Mouse (Mus musculus): ENCODE results near the gene Rsl1d1. TPM values are rescaled to one million over a fixed set of nuclear protein-coding genes. Genes with fewer than 3 reads are reported as not detected.

Rsl1d1 gene
- total and polyA plus RNA-seq, 3 experiments, result 177 to 697 (median 495) TPM

- Histone ChIP-seq H3K36me3 (replicated peaks in 1 of 2; ENCODE audit: control insufficient read depth in 1 of 2, insufficient read depth in 1 of 2, low read length in 1 of 2) (peaks cover 27 to 49% of the 10 kb centered on the region in 2 experiments), H3K4me3 (replicated peaks in 1 of 3; ENCODE audit: low read depth in 2 of 3, low read length in 2 of 3, poor library complexity in 1 of 3) (no peak overlapping the region), H3K79me2 (replicated peaks; ENCODE audit: control insufficient read depth, extremely low read depth, insufficient read depth, poor library complexity, severe bottlenecking) (no peaks in the 10 kb centered on the region), H3K4me2 (ENCODE audit: insufficient read depth, low read depth, poor library complexity, severe bottlenecking) (no peak overlapping the region), H3K27me3 (replicated peaks) (no peaks in the 10 kb centered on the region), H3K9ac (ENCODE audit: insufficient read depth, low read depth) (no peak overlapping the region), H3K4me1 (ENCODE audit: control insufficient read depth in 1 of 2, insufficient read depth in 2 of 2) (no peaks in the 10 kb centered on the region), H3K9me3 (replicated peaks; ENCODE audit: low read length) (no peaks in the 10 kb centered on the region), H3K27ac (ENCODE audit: insufficient read depth, low read depth) (no peak overlapping the region)
- no peak for DNase-seq (ENCODE audit: extremely low read depth)
- in situ Hi-C loops (cut with MboI; ENCODE audit: low pct_ligation_motif_present, low pct_unique_long_range_greater_than_20kb, low sequenced_read_pairs), result no loop called here
- TF ChIP-seq MAFK (IDR thresholded peaks at IDR 0.05; ENCODE audit: insufficient replicate concordance, low read length) (no peak), NELFE (IDR thresholded peaks at IDR 0.05; ENCODE audit: low read depth, low read length) (no peak), MEF2A (IDR thresholded peaks at IDR 0.05; ENCODE audit: borderline replicate concordance, low read depth, low read length) (no peak)
- dilution Hi-C loops (cut with MboI; ENCODE audit: extremely low pct_ligation_motif_present, extremely low pct_unique_long_range_greater_than_20kb, low sequenced_read_pairs), result no loop called here
Observed at GRCm38 (mm10) chr16:11190150-11190549, 13.0 kb downstream of the Rsl1d1 start.

GRCm38 (mm10) chr16:11177404-11177803 lies 25.7 kb downstream of the Rsl1d1 start:
- Histone ChIP-seq H3K4me1 (ENCODE audit: control insufficient read depth in 1 of 2, insufficient read depth in 2 of 2) (peaks cover 6 to 40% of the 10 kb centered on the region in 2 experiments; a peak in 3 of 4 replicates), H3K9me3 (replicated peaks; ENCODE audit: low read length) (peaks cover 9% of the 10 kb centered on the region), H3K27me3 (replicated peaks) (no peaks in the 10 kb centered on the region), H3K36me3 (replicated peaks in 1 of 2; ENCODE audit: control insufficient read depth in 1 of 2, insufficient read depth in 1 of 2, low read length in 1 of 2) (peaks cover 0 to 16% of the 10 kb centered on the region in 2 experiments), H3K4me3 (replicated peaks in 1 of 3; ENCODE audit: low read depth in 2 of 3, low read length in 2 of 3, poor library complexity in 1 of 3) (no peak overlapping the region), H3K79me2 (replicated peaks; ENCODE audit: control insufficient read depth, extremely low read depth, insufficient read depth, poor library complexity, severe bottlenecking) (peaks cover 34% of the 10 kb centered on the region), H3K9ac (ENCODE audit: insufficient read depth, low read depth) (peak overlapping the region; percentile 70), H3K4me2 (ENCODE audit: insufficient read depth, low read depth, poor library complexity, severe bottlenecking) (peak overlapping the region; percentile 99), H3K27ac (ENCODE audit: insufficient read depth, low read depth) (no peak overlapping the region)
- in situ Hi-C loops (cut with MboI; ENCODE audit: low pct_ligation_motif_present, low pct_unique_long_range_greater_than_20kb, low sequenced_read_pairs), result no loop called here
- no peak for DNase-seq (ENCODE audit: extremely low read depth)
- dilution Hi-C loops (cut with MboI; ENCODE audit: extremely low pct_ligation_motif_present, extremely low pct_unique_long_range_greater_than_20kb, low sequenced_read_pairs), result no loop called here
- no peak for TF ChIP-seq UBTF (IDR thresholded peaks at IDR 0.05; ENCODE audit: low read depth, low read length)
- 0 out of 2 replicates have a peak, but pooled peaks have one; percentile 7 for TF ChIP-seq EP300 (IDR thresholded peaks at IDR 0.05; ENCODE audit: low read length)

DNA sequence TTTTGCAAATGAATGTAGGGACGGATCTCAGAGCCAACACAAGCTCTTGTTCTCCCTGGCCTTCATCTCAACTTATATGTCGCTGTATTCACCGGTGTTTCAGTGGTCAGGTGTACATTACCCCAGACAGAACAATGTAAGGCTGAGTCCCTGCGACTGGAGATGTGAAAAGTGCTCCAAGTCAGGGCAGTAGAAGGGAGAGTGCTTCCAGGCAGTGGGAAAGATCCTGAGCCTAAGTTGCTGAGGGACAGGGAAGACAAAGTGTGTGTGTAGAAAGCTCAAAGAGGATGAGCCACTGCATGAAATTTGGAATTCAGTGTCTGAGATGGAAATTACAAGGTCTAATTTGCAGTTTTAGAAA lies 26.3 kb downstream of the Rsl1d1 start:
- Histone ChIP-seq H3K4me1 (ENCODE audit: control insufficient read depth in 1 of 2, insufficient read depth in 2 of 2) (peaks cover 6 to 44% of the 10 kb centered on the region in 2 experiments; a peak in 3 of 4 replicates), H3K27me3 (replicated peaks) (no peaks in the 10 kb centered on the region), H3K4me2 (ENCODE audit: insufficient read depth, low read depth, poor library complexity, severe bottlenecking) (peak overlapping the region; percentile 99), H3K4me3 (replicated peaks in 1 of 3; ENCODE audit: low read depth in 2 of 3, low read length in 2 of 3, poor library complexity in 1 of 3) (peak overlapping the region; percentile 89 to 97 (median 92)), H3K79me2 (replicated peaks; ENCODE audit: control insufficient read depth, extremely low read depth, insufficient read depth, poor library complexity, severe bottlenecking) (peaks cover 39% of the 10 kb centered on the region), H3K9me3 (replicated peaks; ENCODE audit: low read length) (peaks cover 9% of the 10 kb centered on the region), H3K9ac (ENCODE audit: insufficient read depth, low read depth) (peak overlapping the region; percentile 70), H3K27ac (ENCODE audit: insufficient read depth, low read depth) (peak overlapping the region; percentile 48), H3K36me3 (replicated peaks in 1 of 2; ENCODE audit: control insufficient read depth in 1 of 2, insufficient read depth in 1 of 2, low read length in 1 of 2) (peaks cover 3 to 20% of the 10 kb centered on the region in 2 experiments)
- TF ChIP-seq NRF1 (IDR thresholded peaks at IDR 0.05; ENCODE audit: low read depth, low read length), result no peak
- 0 out of 2 replicates have a peak, but pooled peaks have one; percentile 82 for TF ChIP-seq CHD1 (IDR thresholded peaks at IDR 0.05; ENCODE audit: low read depth, low read length)
- TF ChIP-seq MAX (IDR thresholded peaks at IDR 0.05; ENCODE audit: low read length), result no peak
- no peak for TF ChIP-seq POLR2A (IDR thresholded peaks at IDR 0.05; ENCODE audit: low read depth, low read length)
- no peak for TF ChIP-seq SMC3 (IDR thresholded peaks at IDR 0.05; ENCODE audit: low read depth, low read length)
- TF ChIP-seq CTCF (conservative IDR thresholded peaks at IDR 0.05 in 1 of 2, IDR thresholded peaks at IDR 0.05 in 1 of 2; ENCODE audit: low read depth in 2 of 2, low read length in 2 of 2), result no peak
- 0 out of 2 replicates have a peak, but pooled peaks have one; percentile 12 for TF ChIP-seq MEF2A (IDR thresholded peaks at IDR 0.05; ENCODE audit: borderline replicate concordance, low read depth, low read length)
- no peak for TF ChIP-seq HCFC1 (IDR thresholded peaks at IDR 0.05; ENCODE audit: low read depth, low read length)
- no peak for TF ChIP-seq NELFE (IDR thresholded peaks at IDR 0.05; ENCODE audit: low read depth, low read length)
- DNase-seq (ENCODE audit: extremely low read depth), result no peak
- dilution Hi-C loops (cut with MboI; ENCODE audit: extremely low pct_ligation_motif_present, extremely low pct_unique_long_range_greater_than_20kb, low sequenced_read_pairs), result no loop called here
- in situ Hi-C loops (cut with MboI; ENCODE audit: low pct_ligation_motif_present, low pct_unique_long_range_greater_than_20kb, low sequenced_read_pairs), result no loop called here

All from CH12.LX (cell line).